Mouse (Mus musculus) spleen, adult 2 months (tissue): ENCODE results near the gene Fam178b. TPM values are rescaled to one million over a fixed set of nuclear protein-coding genes. Genes with fewer than 3 reads are reported as not detected.

Experiments used
- DNase-seq, 2 experiments: peaks; one replicate each; pipeline versions ENCODE4 v3.0.0 to v3.0.0-alpha.2; 2012 to 2021; ENCODE audit warnings: low spot score in 2 of 2, low read depth in 1 of 2
- H3K27ac ChIP-seq: fragments of 200-500 bp; 2 replicates; pipeline ENCODE4 v1.5.1; 2012; ENCODE audit warnings: low read length, inconsistent platforms; ENCODE audit not compliant: insufficient read depth
- H3K27me3 ChIP-seq: fragments of 200-500 bp; 2 replicates; pipeline ENCODE4 v1.6.1; 2012; ENCODE audit warnings: mild to moderate bottlenecking, moderate library complexity, low read length, inconsistent platforms; ENCODE audit not compliant: control insufficient read depth, insufficient read depth
- H3K36me3 ChIP-seq: fragments of 200-500 bp; 2 replicates; pipeline ENCODE4 v1.6.1; 2012; ENCODE audit warnings: mild to moderate bottlenecking, low read length, inconsistent platforms; ENCODE audit not compliant: control insufficient read depth, insufficient read depth
- H3K4me1 ChIP-seq: fragments of 200-500 bp; 2 replicates; pipeline ENCODE4 v1.6.1; 2011; ENCODE audit warnings: inconsistent platforms; ENCODE audit not compliant: control insufficient read depth, insufficient read depth, insufficient read length
- H3K4me3 ChIP-seq: fragments of 200-500 bp; 2 replicates; pipeline ENCODE4 v1.5.1; 2011; ENCODE audit warnings: mild to moderate bottlenecking, inconsistent platforms; ENCODE audit not compliant: insufficient read depth, insufficient read length; ENCODE audit errors: extremely low read depth
- CTCF ChIP-seq: fragments of 200-500 bp; IDR thresholded peaks from 2 replicates; pipeline ENCODE4 v1.5.1; 2011; ENCODE audit warnings: mild to moderate bottlenecking, inconsistent platforms; ENCODE audit not compliant: insufficient read depth, insufficient read length, insufficient replicate concordance; ENCODE audit errors: extremely low read depth
- POLR2A ChIP-seq: fragments of 200-500 bp; IDR thresholded peaks from 2 replicates; pipeline ENCODE4 v1.6.1; 2011; ENCODE audit warnings: low read depth, low read length, inconsistent platforms
- WGBS: fragments of 180-500 bp; shearing (Covaris S2); methylation state at CpG from one replicate; pipeline ENCODE4 v1.1.7; 2018; 5-methylcytosine and 5-hydroxymethylcytosine counted together
- polyA plus RNA-seq: library from polyadenylated mRNA; depleted of rRNA; stranded (reverse); fragments of >200 nt; gene quantifications from 2 replicates; pipeline ENCODE4 v1.2.3, GENCODE M21; 2012

The Fam178b gene
- polyA plus RNA-seq, 1 experiment, result 1.1 TPM

DNA sequence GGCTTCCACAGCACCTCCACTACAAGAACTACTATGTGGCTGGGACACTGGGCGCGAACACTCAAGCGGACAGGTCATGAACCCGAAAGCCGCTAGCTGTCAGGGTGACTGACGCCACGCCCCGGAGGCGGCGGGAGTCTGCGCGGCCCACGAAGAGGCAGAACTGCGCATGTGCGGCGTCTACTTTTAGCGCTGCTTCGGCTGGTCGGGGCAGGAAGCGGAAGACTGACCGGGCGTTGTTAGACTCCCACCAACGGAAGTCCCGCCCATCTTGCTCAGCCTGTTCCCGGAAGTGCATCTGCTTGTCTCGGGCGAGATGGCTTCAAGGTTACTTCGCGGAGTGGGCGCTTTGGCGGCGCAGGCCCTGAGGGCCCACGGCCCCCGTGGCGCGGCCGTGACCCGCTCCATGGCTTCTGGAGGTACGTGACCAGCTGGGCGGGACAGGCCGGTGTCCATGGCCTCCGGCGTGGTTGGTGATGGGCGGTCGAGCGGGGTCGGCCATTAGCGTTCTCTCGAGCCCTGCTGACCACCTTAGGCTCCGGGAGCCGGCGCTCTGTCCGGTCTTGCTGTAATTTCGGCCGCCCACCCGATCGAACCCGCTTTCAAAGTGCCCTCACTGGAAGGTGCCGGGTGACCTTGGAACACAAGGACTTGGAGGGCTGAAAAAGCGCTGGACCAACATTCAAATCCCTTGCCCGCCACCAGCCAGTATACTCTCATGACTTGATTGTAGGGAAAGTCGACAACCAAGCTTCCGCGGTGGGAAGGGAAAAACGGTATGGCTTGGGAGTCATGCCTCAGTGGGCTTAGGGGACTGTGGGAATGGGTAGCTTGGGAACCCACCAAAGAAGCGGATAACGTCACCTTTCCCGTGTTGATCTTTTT lies 8.5 kb upstream of the Fam178b start, which contains the start of gene Cox5b:
TSS of gene Cox5b (plus strand) at position 179 of the 885 bp plus-strand sequence.
- no peaks in the 10 kb centered on the region for H3K27me3 ChIP-seq
- peak within 1 kb of the TSS; percentile 74 for H3K27ac ChIP-seq
- peaks cover 3% of the 10 kb centered on the region; the same call in 1 of the 2 replicates for H3K36me3 ChIP-seq
- TF ChIP-seq POLR2A (0 out of 2 replicates have a peak, but pooled peaks have one; percentile 25), CTCF (no peak)
- H3K4me3 ChIP-seq, result peak within 1 kb of the TSS; percentile 66
- peaks cover 9% of the 10 kb centered on the region; the same call in 1 of the 2 replicates for H3K4me1 ChIP-seq
- under 1% methylated on average over 68 of the region's 68 CpGs for WGBS
- peak; percentile 97 for DNase-seq

DNA sequence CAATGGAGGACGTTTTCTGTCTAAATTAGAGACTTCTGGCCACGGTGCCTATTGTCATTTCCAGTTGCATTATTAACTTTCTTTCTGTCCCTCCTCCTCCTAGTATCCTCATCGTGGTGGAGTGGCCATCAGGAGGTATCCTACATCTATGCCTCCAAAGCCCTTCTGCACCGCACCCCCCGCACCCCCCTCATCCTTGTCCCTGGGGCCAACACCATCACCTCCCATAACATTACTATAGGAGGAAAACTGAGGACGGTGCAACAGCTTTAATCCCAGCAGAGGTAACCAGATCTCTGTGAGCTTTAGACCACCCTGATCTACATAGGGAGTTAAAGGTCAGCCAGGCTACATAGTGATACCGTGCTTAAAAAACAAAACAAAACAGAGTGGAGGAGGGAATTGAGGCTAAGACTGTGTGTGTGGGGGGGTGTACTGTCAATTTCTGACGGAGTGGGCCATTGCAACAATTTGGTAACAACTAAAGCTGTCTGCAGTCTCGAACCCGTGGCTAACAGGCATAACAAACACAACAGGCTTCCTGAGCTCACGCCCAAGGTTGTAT lies 7.8 kb upstream of the Fam178b start:
- Histone ChIP-seq H3K4me1 (peaks cover 9% of the 10 kb centered on the region; the same call in 1 of the 2 replicates), H3K36me3 (peaks cover 3% of the 10 kb centered on the region; the same call in 1 of the 2 replicates), H3K4me3 (peak overlapping the region; percentile 55; the same call in 1 of the 2 replicates), H3K27me3 (no peaks in the 10 kb centered on the region), H3K27ac (peak overlapping the region; percentile 74)
- TF ChIP-seq CTCF, result no peak
- TF ChIP-seq POLR2A, result no peak
- DNase-seq, result no peak
- 62% methylated on average over 11 of the region's 11 CpGs for WGBS

DNA sequence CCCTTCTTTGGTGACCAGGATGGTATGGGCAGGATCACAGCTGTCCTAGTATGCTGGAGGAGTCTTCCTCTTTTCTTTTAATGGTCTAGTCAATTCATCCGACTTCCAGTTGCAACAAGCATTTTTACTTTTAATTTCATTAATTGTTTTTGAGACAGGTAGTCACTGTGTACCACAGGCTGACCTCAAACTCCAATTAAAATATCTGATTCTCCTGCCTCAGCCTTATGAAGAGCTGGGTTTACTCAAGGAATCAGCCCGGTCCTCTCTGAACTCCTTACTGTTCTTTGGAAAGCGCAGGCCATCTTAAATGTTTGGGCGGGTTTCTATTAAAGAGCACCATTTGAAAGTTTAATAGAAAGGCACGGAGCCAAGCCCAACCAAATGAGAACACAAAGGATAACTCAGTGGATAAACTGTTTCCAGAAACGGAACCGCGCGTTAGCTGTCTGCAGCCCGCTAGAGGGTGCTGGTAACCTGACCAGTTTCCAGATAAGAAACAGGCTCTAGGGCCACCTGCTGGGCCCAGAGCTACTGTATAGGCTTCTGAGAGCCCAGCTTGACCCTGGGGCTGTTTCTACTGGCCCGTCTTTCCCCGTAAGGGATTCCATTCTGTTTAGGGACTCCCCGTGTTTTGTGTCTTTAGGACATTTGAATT lies 956 bp upstream of the Fam178b start:
- Histone ChIP-seq H3K27ac (no peak overlapping the region), H3K27me3 (no peaks in the 10 kb centered on the region), H3K4me1 (no peaks in the 10 kb centered on the region), H3K4me3 (no peak overlapping the region), H3K36me3 (no peaks in the 10 kb centered on the region)
- TF ChIP-seq CTCF (peak; percentile 74; the same call in 1 of the 2 replicates), POLR2A (no peak)
- WGBS, result 8% methylated on average over 13 of the region's 13 CpGs
- peak; percentile 45 to 76 for DNase-seq

DNA sequence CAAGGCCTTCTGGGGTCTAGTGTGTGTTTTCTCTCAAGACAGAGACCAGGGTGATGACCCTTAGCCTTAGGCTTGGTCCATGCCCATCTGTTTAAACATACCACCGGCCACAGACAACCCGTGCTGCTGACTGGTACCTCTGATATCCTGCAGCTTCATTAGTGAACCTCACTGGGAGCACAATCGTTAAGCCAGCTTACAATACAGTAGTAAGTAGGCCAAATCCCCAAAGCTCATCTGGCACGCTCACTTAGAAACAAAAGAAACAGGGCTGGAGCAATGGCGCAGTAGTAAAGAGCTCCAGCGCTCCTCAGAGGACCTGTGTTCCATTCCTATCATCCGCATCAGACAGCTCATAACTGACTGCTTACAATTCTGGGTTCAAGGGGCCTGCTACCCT lies 2.1 kb downstream of the Fam178b start:
- no peak for DNase-seq
- no peak overlapping the region for H3K4me3 ChIP-seq
- H3K27me3 ChIP-seq, result no peaks in the 10 kb centered on the region
- no peak overlapping the region for H3K27ac ChIP-seq
- no peaks in the 10 kb centered on the region for H3K4me1 ChIP-seq
- TF ChIP-seq POLR2A, result no peak
- no peak for TF ChIP-seq CTCF
- H3K36me3 ChIP-seq, result no peaks in the 10 kb centered on the region
- WGBS, result 91% methylated on average over 7 of the region's 7 CpGs

DNA sequence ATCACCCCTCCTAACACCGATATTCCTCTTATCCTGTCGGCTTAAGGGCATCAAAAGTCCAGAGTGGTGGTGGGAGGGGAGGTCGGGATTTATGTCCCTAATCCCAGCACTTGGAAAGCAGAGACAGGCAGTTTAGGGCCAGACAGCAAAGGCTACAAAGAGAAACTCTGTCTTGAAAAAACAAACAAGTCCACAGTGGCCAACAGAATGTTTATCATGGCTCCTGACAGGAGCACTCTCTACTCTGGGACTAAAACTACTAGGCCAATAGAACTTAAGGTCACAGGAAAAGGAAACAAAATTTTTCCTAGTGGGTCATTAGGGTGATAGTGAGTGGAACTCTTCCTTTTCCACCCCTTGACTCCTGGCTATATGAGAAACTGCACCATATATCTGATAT lies 8.0 kb downstream of the Fam178b start:
- TF ChIP-seq CTCF (no peak), POLR2A (no peak)
- WGBS, result 62% methylated on average over 3 of the region's 3 CpGs
- H3K4me1 ChIP-seq, result no peaks in the 10 kb centered on the region
- no peaks in the 10 kb centered on the region for H3K36me3 ChIP-seq
- H3K27ac ChIP-seq, result no peak overlapping the region
- no peak overlapping the region for H3K4me3 ChIP-seq
- DNase-seq, result no peak
- no peaks in the 10 kb centered on the region for H3K27me3 ChIP-seq

DNA sequence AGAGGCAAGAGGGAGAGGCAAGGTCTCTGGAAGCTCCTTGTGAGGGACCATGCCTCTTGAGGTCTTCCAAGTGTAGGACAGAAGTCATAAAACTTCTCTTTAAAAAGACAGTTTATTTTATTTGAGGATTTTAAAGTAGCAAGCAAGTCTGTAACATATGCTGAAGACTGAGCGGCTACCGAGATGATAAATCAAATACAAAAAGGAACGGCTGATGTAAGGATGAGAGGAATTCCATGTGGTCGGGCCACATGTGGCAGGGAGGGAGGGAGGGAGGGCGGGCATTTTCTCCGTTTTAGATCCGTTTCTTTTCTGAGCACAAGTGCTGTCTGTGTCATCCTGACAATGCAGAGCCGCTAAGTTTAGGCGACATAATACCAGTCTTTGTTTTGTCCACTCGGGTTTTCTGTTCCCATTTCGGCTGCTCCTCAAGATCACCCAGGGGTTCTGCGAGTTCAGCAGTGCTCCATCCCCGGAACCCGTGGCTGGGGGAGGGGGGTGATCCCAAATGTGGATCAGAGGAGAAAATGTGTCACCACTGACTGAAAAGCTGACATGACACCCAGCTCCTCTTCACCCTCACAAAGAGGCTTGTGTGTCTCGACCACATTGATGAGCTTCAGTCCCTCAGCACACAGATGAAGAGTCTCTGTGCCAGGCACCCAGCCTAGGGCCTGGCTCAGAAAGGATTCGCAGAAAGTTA lies 10.2 kb downstream of the Fam178b start:
- Histone ChIP-seq H3K36me3 (no peaks in the 10 kb centered on the region), H3K27me3 (no peaks in the 10 kb centered on the region), H3K27ac (no peak overlapping the region), H3K4me3 (no peak overlapping the region), H3K4me1 (no peaks in the 10 kb centered on the region)
- WGBS, result 84% methylated on average over 16 of the region's 16 CpGs
- TF ChIP-seq POLR2A (no peak), CTCF (no peak)
- DNase-seq, result no peak
